Mouse (Mus musculus): ENCODE data around the gene Dcst2. TPM values are rescaled to one million over a fixed set of nuclear protein-coding genes. Genes with fewer than 3 reads are reported as not detected.

Gene Dcst2
- not detected for polyA plus RNA-seq (2017; shearing (Covaris generic))

GRCm38 (mm10) chr3:89361675-89362074, at the start of gene Dcst2:
TSS of gene Dcst2 (plus strand) at chr3:89361975.

DNA sequence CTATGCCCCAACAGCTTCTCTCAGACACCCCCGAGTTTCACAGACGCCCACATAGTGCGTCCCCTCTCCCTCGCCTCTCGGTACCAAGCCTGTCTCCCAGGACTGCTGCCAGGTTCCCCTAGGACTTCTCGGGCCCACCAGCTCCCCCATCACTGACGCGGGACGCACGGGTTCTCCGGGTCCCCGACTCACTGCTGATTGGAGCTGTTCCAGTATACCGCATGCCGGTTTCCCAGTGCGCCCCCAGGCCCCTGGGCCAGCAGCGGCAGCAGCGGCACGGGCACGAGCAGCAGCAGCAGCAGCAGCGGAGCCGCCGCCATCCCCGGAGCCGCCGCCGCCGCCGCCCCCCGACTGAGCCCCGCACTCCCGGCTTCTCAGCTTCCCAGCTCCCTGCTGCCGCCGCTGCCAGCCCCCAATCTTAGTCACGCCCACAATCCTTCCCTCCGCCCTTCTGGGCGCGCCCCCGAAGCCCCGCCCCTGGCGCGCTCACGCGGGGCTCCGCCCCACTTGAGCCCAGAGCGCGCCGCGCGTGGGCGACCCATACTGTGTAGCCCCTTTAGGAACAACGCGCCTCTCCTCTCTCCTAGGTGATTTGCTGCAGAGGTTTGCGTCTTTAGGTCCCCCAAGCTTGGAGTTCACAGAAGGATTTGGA, 39.1 kb upstream of the Dcst2 start, which contains the start of gene Efna3:
Efna3 (minus strand) TSS at position 452 of the 652 bp plus-strand sequence.

GRCm38 (mm10) chr3:89337721-89338578, 23.8 kb upstream of the Dcst2 start, which contains the start of gene Efna4:
TSS of gene Efna4 (minus strand) at chr3:89338028.

DNA sequence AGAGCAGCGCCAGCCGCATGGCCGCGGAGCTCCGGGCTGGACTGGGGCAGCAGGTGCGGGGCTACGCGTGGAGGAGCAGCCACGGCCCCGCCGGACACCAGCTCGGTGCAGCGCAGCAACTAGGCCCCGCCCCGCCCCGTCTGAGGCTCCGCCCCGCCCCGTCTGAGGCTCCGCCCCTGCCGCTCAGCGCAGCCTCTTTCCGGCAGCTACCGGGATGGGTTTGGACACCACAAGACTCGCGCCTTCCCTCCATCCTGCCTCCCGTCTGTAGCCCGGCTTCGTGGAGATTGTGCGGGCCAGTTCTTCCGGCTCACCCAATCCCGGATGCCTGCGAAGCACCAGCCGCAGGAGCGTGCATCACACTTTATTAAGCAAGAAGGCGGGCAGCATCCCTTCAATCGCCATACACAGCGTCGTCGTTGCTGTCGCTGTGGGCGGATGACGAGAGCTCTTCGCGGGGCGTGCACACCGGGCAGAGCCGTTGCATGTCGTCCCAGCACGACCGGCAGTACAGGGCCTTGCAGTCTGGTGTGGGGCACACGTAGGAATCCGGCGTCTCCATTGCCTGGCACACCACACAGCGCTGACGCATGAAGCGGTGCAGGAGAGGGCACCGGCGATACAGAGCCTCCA, 11.8 kb upstream of the Dcst2 start, which contains the start of gene Adam15:
Adam15 (minus strand) TSS at position 128 of the 633 bp plus-strand sequence.

DNA sequence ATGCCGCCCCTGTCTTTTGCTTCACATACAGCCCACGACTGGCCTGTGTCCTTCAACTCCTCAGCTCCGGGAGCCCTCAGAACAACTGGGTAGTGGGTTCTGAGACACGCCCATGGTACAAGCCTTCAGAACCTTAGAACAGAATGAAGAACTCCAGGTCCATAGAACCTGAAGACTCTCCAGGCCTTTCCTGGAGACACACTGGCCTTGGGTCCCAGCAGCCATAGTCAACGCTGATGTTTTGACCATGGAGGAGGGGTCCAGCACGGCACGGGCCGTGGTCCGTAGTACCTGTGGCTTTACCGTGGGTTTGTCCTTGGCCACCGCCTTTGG, 3.3 kb downstream of the Dcst2 start, which contains the start of gene Dcst1:
Dcst1 (minus strand) TSS at position 101 of the 333 bp plus-strand sequence.

GRCm38 (mm10) chr3:89394006-89394893, 32.5 kb downstream of the Dcst2 start, which contains the start of gene Zbtb7b:
TSS of gene Zbtb7b (minus strand) at chr3:89394776.

GRCm38 (mm10) chr3:89402693-89403092, 40.9 kb downstream of the Dcst2 start, which contains the start of gene Lenep:
TSS of gene Lenep (minus strand) at chr3:89402793.

GRCm38 (mm10) chr3:89411490-89412393, 50.0 kb downstream of the Dcst2 start, which contains the start of gene Flad1:
TSS of gene Flad1 (minus strand) at chr3:89411870.

GRCm38 (mm10) chr3:89418170-89418860, 56.5 kb downstream of the Dcst2 start, which contains the start of the genes Cks1b and Shc1:
TSS of gene Cks1b (minus strand) at chr3:89418383.
TSS of gene Shc1 (plus strand) at chr3:89418443.

Other genes with a start within 250 kb of the Dcst2 start
- gene Pklr, start 225.8 kb upstream of the Dcst2 start, polyA plus RNA-seq (2017; shearing (Covaris generic)): not detected
- 1.9 TPM for gene Hcn3, start 201.8 kb upstream of the Dcst2 start, polyA plus RNA-seq (2017; shearing (Covaris generic))
- gene Clk2, start 197.2 kb upstream of the Dcst2 start, polyA plus RNA-seq (2017; shearing (Covaris generic)): 86.6 TPM
- gene Scamp3, start 184.5 kb upstream of the Dcst2 start, polyA plus RNA-seq (2017; shearing (Covaris generic)): 232 TPM
- gene Fam189b, start 178.8 kb upstream of the Dcst2 start, polyA plus RNA-seq (2017; shearing (Covaris generic)): 94.4 TPM
- gene Gba, start 159.0 kb upstream of the Dcst2 start, polyA plus RNA-seq (2017; shearing (Covaris generic)): 79.2 TPM
- gene Thbs3, start 146.8 kb upstream of the Dcst2 start, polyA plus RNA-seq (2017; shearing (Covaris generic)): 1.6 TPM
- gene Mtx1, start 134.9 kb upstream of the Dcst2 start, polyA plus RNA-seq (2017; shearing (Covaris generic)): 87.7 TPM
- gene Muc1, start 132.9 kb upstream of the Dcst2 start, polyA plus RNA-seq (2017; shearing (Covaris generic)): 7.2 TPM
- gene Krtcap2, start 116.0 kb upstream of the Dcst2 start, polyA plus RNA-seq (2017; shearing (Covaris generic)): 192 TPM
- gene Trim46, start 115.7 kb upstream of the Dcst2 start, polyA plus RNA-seq (2017; shearing (Covaris generic)): 2.7 TPM
- 74.3 TPM for gene Dpm3, start 102.6 kb upstream of the Dcst2 start, polyA plus RNA-seq (2017; shearing (Covaris generic))
- gene Slc50a1, start 91.4 kb upstream of the Dcst2 start, polyA plus RNA-seq (2017; shearing (Covaris generic)): 132 TPM
- gene Efna1, start 80.8 kb upstream of the Dcst2 start, polyA plus RNA-seq (2017; shearing (Covaris generic)): 0.26 TPM
- gene Efna3, start 39.0 kb upstream of the Dcst2 start, polyA plus RNA-seq (2017; shearing (Covaris generic)): not detected
- not detected for gene Efna4, start 23.9 kb upstream of the Dcst2 start, polyA plus RNA-seq (2017; shearing (Covaris generic))
- gene Adam15, start 12.0 kb upstream of the Dcst2 start, polyA plus RNA-seq (2017; shearing (Covaris generic)): 21.7 TPM
- 0.37 TPM for gene Dcst1, start 3.3 kb downstream of the Dcst2 start, polyA plus RNA-seq (2017; shearing (Covaris generic))
- gene Zbtb7b, start 32.8 kb downstream of the Dcst2 start, polyA plus RNA-seq (2017; shearing (Covaris generic)): 17.3 TPM
- gene Lenep, start 40.8 kb downstream of the Dcst2 start, polyA plus RNA-seq (2017; shearing (Covaris generic)): not detected
- 27.4 TPM for gene Flad1, start 49.9 kb downstream of the Dcst2 start, polyA plus RNA-seq (2017; shearing (Covaris generic))
- 10.5 TPM for gene Cks1b, start 56.4 kb downstream of the Dcst2 start, polyA plus RNA-seq (2017; shearing (Covaris generic))
- gene Shc1, start 56.5 kb downstream of the Dcst2 start, polyA plus RNA-seq (2017; shearing (Covaris generic)): 69.1 TPM
- gene Pygo2, start 68.2 kb downstream of the Dcst2 start, polyA plus RNA-seq (2017; shearing (Covaris generic)): 37.8 TPM
- 100 TPM for gene Pbxip1, start 74.7 kb downstream of the Dcst2 start, polyA plus RNA-seq (2017; shearing (Covaris generic))
- 14.1 TPM for gene Pmvk, start 92.6 kb downstream of the Dcst2 start, polyA plus RNA-seq (2017; shearing (Covaris generic))
- not detected for gene Kcnn3, start 158.2 kb downstream of the Dcst2 start, polyA plus RNA-seq (2017; shearing (Covaris generic))